Mouse (Mus musculus) embryo, embryonic 10 days (tissue): ENCODE data around the gene Lsm10.
A peak's percentile ranks its signal among the peaks of the same experiment; 100 is the strongest.
"Not testable (repeated sequence)": the region's sequence is repeated elsewhere in the genome, so short reads cannot be mapped to it uniquely, and the experiment has no call there.

Experiments used
- DNase-seq: peaks from one replicate; pipeline ENCODE4 v3.0.0-alpha.2; 2015; ENCODE audit warnings: low spot score

Lsm10 gene

DNA sequence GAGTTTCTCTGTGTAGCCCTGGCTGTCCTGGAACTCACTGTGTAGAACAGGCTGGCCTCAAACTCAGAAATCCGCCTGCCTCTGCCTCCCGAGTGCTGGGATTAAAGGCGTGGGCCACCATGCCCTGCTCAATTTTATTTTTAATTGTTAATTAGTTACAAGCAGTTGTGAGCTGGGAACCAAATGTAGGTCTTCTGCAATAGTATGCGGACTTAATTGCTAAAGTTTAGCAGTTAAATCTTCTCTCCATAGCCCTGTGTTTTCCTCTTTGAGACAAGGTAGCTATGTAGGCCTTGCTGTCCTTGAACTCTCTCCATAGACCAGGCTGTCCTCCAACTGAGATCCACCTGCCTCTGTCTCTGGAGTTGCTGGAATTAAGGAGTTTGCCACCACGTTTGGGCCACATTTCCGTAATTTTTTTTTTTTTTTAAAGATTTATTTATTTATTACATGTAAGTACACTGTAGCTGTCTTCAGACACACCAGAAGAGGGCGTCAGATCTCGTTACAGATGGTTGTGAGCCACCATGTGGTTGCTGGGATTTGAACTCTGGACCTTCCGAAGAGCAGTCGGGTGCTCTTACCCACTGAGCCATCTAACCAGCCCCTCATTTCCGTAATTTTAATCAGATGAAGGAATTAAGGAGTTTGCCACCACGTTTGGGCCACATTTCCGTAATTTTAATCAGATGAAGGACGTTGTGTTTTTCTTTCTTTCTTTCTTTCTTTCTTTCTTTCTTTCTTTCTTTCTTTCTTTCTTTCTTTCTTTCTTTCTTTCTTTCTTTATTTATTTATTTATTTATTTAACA is 597 bp upstream of the Lsm10 start:
- not testable (repeated sequence) for DNase-seq

DNA sequence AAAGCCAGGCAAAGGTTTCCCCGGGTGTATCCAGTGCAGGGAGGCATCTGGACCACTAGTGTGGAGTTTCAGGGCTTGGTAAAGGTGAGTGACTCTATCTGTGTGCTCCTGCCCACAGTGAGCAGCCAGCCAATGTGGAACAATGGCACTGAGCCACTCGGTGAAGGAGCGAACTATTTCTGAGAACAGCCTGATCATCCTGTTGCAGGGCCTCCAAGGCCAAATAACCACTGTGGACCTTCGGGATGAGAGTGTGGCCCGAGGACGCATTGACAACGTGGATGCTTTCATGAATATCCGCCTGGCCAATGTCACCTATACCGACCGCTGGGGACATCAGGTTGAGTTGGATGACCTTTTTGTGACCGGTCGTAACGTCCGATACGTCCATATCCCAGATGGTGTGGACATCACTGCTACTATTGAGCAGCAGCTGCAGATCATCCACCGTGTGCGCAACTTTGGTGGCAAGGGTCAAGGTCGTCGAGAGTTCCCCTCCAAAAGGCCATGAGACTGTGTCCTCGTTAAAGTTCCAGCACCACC is 1.4 kb downstream of the Lsm10 start:
- no peak for DNase-seq

DNA sequence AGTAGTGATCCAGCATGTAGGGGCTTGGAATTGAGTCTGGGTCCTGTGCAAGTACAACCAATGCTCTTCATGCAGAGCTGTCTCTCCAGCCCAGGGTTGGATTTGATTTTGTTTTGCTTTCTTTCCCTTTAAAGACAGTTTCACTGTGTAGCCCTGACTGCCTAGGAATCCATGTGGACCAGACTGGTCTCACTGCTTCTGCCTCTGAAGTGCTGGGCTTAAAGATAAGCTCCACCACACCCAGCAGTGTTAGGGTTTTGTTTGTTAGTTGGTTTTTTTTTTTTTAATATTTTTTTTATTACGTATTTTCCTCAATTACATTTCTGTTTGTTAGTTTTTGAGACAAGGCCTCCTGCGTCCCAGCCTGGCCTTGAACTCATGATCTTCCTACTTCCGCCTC is 2.9 kb downstream of the Lsm10 start:
- no peak for DNase-seq

GRCm38 (mm10) chr4:126100764-126101163 is 4.3 kb downstream of the Lsm10 start:
- no peak for DNase-seq

DNA sequence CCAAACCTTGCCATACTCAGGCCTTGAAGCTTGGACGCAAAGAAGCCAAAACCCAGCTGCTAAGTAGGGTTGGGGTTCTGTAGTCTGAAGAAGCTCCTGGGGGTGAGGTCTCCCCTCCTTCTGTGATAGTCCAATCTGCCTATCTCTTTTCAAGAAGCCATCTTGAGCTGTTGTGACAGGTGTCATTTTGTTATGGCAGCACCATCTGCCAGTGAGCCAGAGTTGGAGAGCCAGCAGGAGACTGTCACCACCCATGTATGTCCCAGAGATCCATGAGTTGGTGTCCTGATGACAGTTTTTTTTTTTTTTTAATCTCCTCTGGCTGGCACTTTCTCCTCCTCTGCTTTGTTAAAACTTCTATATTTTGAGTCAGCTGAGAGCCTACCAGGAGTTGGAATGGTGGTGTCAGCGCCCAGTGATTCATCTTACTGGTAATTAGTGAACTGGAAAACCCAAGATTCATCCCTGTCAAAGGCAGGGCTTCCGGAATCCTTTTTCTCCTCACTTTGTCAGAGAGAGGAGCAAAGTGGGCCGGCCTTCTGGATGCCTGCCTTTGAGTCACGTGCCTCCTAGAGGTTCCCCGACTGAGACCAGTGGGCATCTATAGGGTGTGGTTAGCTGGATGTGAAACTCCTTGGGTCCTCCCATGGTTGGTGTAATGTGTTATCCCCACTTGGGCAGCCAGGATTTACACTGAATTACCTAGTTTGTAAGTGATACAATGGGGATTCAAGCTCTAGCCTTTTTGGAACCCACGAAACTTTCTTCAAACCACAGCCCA is 5.8 kb downstream of the Lsm10 start:
- peak; percentile 32 for DNase-seq

DNA sequence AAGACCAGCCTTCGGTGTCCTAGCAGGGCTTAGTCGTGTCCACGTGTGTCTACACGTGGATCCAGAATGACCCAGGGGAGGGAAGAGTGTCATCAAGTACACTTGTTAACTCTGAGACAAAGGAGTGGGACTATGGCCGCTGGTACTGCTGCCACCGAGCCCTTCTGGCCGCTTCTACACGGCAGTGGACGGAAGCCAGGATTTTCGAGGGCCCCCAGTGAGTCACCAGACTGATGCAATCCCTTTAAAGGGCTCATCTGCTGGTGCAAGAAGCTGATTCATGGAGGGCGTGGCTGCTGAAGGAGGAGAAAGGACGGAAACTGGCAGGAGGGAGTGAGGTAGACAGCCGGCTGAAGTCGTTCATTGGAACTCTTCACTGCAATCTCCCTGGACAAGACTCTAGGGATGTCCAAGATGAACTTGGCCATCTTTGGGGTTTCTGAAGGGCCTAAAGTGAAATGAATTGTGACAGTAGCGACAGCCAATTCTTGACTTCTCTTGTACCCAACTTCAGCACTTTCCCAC is 6.7 kb downstream of the Lsm10 start:
- DNase-seq: peak; percentile 84

DNA sequence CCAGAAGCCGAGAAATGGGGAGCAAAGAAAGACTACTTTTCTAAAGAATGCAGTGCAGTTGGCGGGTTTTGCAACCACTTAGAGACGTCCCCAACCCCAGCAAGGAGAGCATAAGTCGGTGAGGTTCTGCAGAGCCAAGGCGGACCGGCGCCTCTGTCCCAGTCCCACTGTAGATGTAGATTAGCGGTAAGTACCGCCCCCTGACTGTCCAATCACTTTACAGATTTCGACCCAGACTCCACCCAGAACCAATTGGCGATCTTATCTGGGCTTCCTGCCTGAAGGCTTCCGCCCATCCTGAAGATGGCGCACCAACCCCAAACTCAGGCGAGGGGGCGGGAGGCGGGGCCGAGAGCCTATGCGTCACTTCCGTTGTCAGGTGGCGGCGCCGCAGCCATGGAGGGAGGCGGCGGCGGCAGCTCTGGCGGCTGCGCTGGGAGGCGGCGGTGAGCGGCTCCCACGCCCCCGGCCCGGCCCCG is 7.2 kb downstream of the Lsm10 start, which contains the start of gene Stk40:
TSS of gene Stk40 (plus strand) at position 368 of the 479 bp plus-strand sequence.
- peak; percentile 98 for DNase-seq

- no peak for DNase-seq
Observed at GRCm38 (mm10) chr4:126104261-126105075, 8.0 kb downstream of the Lsm10 start.

- no peak for DNase-seq
Observed at GRCm38 (mm10) chr4:126105131-126105783, 8.8 kb downstream of the Lsm10 start.

DNA sequence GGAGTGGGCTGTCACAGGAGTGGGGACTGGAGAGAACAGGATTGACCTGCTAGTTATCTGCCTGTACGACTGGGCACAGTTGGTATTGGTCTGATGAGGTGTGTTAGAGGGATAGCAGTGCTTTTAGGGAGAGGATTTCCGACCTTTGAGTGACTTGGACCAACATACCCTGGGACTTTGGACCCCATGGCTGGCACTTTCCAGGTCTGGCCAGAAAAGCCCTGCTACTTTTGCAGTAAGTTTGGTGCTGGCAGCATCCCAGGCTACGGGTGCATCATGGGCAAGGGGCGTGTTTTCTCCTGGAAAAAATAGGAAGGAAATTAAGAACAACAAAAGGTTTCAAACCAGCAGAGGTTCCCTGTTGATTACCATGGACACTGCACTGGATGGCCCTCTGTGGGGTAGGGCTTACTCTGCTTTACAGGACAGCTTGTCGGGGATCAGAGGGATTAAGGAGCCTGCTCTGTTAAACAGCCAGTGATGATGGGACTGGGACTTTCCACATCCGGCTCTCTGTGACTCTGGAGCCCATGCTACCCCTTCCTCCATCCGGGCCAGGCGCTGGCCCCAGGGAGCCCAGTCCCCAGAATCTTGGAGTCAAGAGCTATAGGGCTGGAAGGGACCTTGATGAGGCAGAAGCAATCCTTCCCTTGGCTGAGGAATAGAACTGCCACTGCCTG is 11.8 kb downstream of the Lsm10 start:
- DNase-seq: no peak

GRCm38 (mm10) chr4:126109613-126110373 is 13.4 kb downstream of the Lsm10 start:
- DNase-seq: no peak

- no peak for DNase-seq
Observed at GRCm38 (mm10) chr4:126110374-126111152, 14.1 kb downstream of the Lsm10 start.

GRCm38 (mm10) chr4:126111153-126111549 is 14.7 kb downstream of the Lsm10 start:
- no peak for DNase-seq

DNA sequence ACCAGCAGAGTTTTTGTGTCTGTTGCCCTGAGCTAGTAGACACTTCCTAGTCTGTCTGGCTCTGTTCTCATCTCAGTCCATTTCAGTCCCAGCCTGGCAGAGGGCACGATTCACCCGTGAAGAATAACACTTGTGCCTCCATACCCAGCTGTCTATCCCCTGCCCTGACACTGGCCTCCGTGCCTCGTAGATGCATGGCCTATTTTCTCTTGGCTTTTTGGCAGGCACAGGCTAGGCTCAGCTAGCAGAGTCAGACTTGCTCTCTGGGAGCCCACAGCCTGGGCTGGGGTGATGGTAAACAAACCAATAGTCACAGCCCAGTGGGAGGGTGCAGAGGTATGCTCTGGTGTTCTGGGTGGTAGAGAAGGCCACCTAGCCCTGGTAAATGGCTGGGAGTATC is 16.8 kb downstream of the Lsm10 start:
- DNase-seq: no peak

- DNase-seq: peak; percentile 60
Observed at GRCm38 (mm10) chr4:126113943-126114342, 17.5 kb downstream of the Lsm10 start.

GRCm38 (mm10) chr4:126115411-126115810 is 19.0 kb downstream of the Lsm10 start:
- no peak for DNase-seq

- DNase-seq: no peak
Observed at GRCm38 (mm10) chr4:126115871-126116521, 19.6 kb downstream of the Lsm10 start.

- DNase-seq: no peak
Observed at GRCm38 (mm10) chr4:126117116-126117515, 20.7 kb downstream of the Lsm10 start.
